Mouse (Mus musculus) megakaryocyte progenitor cell, adult 5-6 weeks (primary cell): ENCODE data around the gene Twf2. TPM values are rescaled to one million over a fixed set of nuclear protein-coding genes. Genes with fewer than 3 reads are reported as not detected.

Experiments used
- ATAC-seq: replicated peaks from 2 replicates; pipeline ENCODE4 v1.8.0; 2016; ENCODE audit warnings: mild to moderate bottlenecking, moderate TSS enrichment, inconsistent platforms; ENCODE audit not compliant: poor library complexity
- total RNA-seq, 2 experiments: library from RNA; stranded (forward) in 1 of 2; stranded (reverse) in 1 of 2; fragments of 157-497, 149-512 nt in 1 of 2; fragments of 200-1000 nt in 1 of 2; gene quantifications; 2 replicates each; pipeline versions ENCODE4 v1.2.3 to v1.2.4; 2015 to 2017

The Twf2 gene
- total RNA-seq, 2 experiments from 2014 or later: 45.1 to 80.6 TPM

DNA sequence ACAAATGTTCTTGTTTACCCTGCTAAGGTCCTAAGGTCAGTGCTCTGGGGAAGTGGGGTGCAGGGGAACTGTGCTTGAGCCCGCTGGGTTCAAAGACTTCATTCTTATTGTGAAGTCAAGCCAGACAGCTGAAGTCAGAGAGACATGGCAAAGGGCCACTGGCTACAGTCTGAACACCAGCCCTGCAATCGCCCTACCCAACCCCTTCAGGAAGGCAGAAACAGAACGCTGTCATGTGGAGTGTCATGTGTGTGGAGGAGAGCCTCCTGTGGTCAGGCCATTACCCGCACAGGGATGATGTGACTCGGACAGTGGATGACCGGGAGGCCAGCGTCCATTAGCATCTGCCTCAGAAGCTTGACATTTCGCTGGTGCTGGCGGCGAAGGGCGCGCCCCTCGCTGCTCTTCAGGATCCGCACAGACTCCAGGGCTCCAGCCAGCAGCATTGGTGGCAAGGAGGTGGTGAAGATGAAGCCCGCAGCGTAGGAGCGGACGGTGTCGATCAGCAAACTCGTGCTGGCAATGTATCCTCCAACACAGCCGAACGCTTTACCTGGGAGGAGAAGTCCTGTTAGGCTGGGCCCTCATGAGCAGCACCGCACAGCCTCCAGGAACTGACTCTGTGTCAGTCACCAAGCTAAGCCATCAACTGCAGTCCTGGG is 33.4 kb downstream of the Twf2 start:
- no peak for ATAC-seq

DNA sequence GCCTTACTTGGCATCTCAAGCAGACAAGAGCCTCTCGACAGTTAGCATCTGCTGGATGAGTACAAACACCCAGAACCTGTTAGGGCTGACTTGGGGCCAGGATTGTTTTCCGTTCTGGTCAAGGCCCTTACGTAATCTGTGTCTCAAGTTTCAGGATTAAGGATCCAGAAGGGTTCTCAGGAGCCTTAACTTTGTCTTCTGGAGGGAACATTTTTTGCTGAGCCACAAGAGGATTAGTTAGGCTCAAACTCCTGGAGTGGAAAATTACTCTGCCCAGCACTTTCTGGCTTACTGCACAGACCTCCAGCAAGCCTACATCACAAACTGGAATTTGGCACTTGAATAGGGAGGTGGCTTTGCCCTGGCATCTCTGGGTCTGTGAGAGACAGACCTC is 33.9 kb downstream of the Twf2 start:
- ATAC-seq: no peak

DNA sequence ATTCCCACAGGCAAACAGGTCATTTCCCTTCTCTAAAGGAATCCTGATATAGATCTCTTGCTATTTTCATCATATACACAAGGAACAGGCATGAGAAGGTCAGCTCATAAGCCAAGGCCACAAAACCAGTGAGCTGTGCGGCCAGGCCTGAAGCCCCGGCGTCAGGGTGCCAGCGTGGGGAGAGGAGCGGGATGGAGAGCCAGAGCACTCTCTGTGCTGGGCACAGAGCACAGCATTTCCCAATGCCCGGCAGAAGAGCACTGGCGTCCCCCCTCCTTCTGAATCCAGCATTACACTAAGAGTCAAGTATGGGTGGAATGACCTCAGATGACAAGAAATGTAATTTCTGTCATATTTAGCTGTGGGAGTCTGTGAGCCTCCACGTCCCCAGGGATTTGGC is 34.5 kb downstream of the Twf2 start:
- no peak for ATAC-seq

- ATAC-seq: no peak
Observed at GRCm38 (mm10) chr9:106237878-106238277, 35.0 kb downstream of the Twf2 start.

GRCm38 (mm10) chr9:106241541-106242164 is 38.7 kb downstream of the Twf2 start:
- ATAC-seq: no peak

GRCm38 (mm10) chr9:106242813-106243488 is 40.0 kb downstream of the Twf2 start:
- peak; percentile 51 for ATAC-seq

GRCm38 (mm10) chr9:106249550-106249949 is 46.6 kb downstream of the Twf2 start:
- ATAC-seq: no peak

DNA sequence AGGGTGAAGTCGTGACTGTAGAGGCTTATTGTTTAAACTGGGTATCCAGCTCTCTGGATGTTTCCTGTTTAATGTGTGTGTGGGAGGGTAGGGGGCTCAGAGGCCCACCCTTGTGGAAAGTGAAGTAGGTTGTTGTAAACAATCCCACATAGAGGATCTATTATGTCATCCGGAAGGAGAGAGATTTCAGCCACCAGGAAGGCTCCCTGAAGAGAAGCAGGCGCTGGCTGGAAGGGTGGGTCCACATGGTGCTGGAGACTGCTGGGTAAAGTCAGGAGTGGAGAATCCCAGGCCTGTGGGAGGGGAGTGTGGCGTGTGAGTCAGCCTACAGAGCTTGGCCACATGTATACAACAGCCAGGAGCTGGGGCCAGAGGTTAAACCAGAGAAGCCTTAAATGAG is 47.3 kb downstream of the Twf2 start:
- no peak for ATAC-seq

GRCm38 (mm10) chr9:106251066-106251465 is 48.2 kb downstream of the Twf2 start:
- ATAC-seq: no peak

DNA sequence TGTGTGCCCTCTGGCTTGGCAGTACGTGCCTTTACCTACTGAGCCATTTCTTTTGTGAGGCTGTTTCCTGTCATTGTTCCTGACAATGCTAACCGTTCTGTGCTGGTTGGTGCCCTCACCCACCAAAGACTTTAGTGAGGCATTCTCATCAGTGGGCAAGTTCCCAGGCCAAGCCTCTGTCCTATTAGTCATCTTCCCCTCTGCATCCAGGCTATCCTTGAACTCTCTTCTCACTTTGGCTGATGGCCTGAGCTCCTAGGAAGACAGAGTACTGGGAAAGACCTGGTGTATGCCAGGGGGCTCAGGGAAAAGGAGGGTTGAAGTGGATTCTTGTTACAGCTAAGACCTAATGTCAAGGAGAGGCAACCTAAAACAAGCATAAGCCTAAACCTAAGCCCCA is 51.1 kb downstream of the Twf2 start:
- no peak for ATAC-seq

- ATAC-seq: no peak
Observed at GRCm38 (mm10) chr9:106258412-106258811, 55.5 kb downstream of the Twf2 start.

DNA sequence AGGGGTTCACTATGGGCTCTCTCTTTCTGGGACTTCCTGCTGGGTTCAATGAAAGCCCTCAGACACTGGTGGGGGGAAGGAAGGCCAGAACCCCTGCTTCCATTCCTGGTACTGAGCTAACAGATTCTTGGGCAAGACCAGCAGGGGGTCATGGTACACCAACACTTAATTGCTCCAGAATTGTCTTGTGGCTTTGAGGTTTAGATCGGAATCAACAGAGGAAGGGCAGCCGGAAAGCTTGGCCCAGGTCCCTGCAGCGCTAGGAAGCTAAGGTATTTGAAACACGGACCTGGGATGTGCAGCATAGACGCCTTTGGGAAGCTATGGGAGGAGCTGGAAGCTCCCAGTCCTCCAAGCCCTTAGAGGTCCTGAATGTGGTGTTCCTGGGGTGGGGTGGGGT is 56.1 kb downstream of the Twf2 start:
- peak; percentile 65 for ATAC-seq

DNA sequence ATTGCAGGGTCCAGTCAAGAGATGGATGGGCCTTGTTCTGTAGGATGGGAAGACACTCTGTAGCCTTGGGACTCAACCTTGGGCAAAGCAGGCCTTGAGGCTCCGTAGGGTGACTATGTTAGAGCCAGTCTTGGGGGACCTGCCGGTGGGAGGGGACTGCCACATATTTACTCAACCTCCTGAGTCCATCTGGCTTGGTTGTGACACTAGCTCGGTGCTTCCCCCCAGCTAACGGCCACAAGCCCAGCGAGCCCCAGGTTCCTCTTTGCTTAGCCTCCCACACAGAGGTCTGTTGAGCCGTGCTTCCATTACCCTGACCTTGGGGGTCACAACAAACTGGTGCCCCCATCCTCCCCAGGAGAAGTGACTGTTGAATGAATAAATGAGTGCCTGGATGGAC is 58.1 kb downstream of the Twf2 start:
- peak; percentile 84 for ATAC-seq

GRCm38 (mm10) chr9:106261491-106261890 is 58.6 kb downstream of the Twf2 start:
- 0 out of 2 replicates have a peak, but pooled peaks have one; percentile 3 for ATAC-seq

DNA sequence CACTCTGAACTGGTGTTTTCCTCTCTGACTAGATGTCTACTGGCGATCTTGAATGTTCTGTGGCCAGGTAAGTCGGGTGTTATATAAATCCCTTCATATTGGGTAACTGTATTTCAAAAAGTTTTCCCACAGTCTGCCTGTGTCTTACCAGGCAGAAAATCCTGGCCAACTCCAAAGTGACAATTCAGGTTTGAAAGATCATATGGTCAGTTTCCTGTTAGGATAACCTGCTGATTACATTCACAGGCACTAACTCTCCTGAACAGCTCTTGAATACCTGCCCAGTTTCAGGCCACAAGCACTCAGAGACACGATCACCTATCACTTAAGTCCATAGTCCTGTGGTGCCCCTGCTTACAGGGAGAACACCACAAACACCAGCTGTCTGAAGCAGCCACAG is 59.2 kb downstream of the Twf2 start:
- ATAC-seq: no peak

DNA sequence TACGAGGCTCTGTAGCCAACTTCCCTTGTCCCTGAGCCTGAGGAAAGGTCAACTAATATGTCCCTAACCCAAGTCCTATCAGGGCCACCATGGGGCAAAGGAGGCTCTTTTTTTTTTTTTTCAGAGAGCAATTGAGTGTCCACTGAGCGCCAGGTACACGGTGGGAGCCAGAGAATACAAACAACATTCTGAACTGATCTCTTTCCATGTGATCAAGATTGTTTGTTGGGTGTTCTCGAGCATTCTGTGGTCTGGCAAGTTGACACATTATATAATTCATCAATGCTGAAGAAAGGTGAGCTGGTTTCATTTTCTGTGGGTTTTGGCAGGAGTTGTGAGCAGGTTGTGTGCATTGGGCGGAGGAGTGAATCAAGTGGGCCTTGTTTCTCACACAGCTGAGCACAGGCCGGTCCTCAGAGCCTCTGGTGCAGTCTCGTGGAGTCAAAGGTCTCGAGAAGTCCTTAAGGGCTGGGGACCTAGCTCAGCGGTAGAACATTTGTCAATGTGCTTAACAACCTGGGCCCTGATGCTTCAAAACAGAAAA is 60.5 kb downstream of the Twf2 start:
- no peak for ATAC-seq

Other genes with a start within 250 kb of the Twf2 start
- gene Col6a5, start 242.5 kb upstream of the Twf2 start, total RNA-seq (2015): not detected in 2 replicates
- gene Col6a5, start 242.5 kb upstream of the Twf2 start, total RNA-seq (2017): not detected in 2 replicates
- not detected in 2 replicates for gene Col6a4, start 106.3 kb upstream of the Twf2 start, total RNA-seq (2015)
- not detected in 2 replicates for gene Col6a4, start 106.3 kb upstream of the Twf2 start, total RNA-seq (2017)
- gene Glyctk, start 45.0 kb upstream of the Twf2 start, total RNA-seq (2015): 0.37 and 0.39 TPM in 2 replicates
- gene Glyctk, start 45.0 kb upstream of the Twf2 start, total RNA-seq (2017): 0.98 and 1.2 TPM in 2 replicates
- 58.1 and 58.5 TPM in 2 replicates for gene Wdr82, start 32.2 kb upstream of the Twf2 start, total RNA-seq (2015)
- 63.6 and 72.5 TPM in 2 replicates for gene Wdr82, start 32.2 kb upstream of the Twf2 start, total RNA-seq (2017)
- gene Ppm1m, start 3.4 kb upstream of the Twf2 start, total RNA-seq (2015): 14.3 and 16.9 TPM in 2 replicates
- 15.5 and 23.7 TPM in 2 replicates for gene Ppm1m, start 3.4 kb upstream of the Twf2 start, total RNA-seq (2017)
- 2.2 and 4.5 TPM in 2 replicates for gene Tlr9, start 19.5 kb downstream of the Twf2 start, total RNA-seq (2015)
- 0.37 and 0.46 TPM in 2 replicates for gene Tlr9, start 19.5 kb downstream of the Twf2 start, total RNA-seq (2017)
- 559 and 576 TPM in 2 replicates for gene Alas1, start 45.5 kb downstream of the Twf2 start, total RNA-seq (2015)
- 961 and 988 TPM in 2 replicates for gene Alas1, start 45.5 kb downstream of the Twf2 start, total RNA-seq (2017)
- gene Poc1a, start 78.0 kb downstream of the Twf2 start, total RNA-seq (2015): 38.9 and 50.1 TPM in 2 replicates
- 33.2 and 43.8 TPM in 2 replicates for gene Poc1a, start 78.0 kb downstream of the Twf2 start, total RNA-seq (2017)
- gene Dusp7, start 165.5 kb downstream of the Twf2 start, total RNA-seq (2015): 31.6 and 41.9 TPM in 2 replicates
- gene Dusp7, start 165.5 kb downstream of the Twf2 start, total RNA-seq (2017): 10.8 and 15.0 TPM in 2 replicates
- 3,403 and 3,618 TPM in 2 replicates for gene Rpl29, start 226.3 kb downstream of the Twf2 start, total RNA-seq (2015)
- 1,606 and 1,752 TPM in 2 replicates for gene Rpl29, start 226.3 kb downstream of the Twf2 start, total RNA-seq (2017)
- gene Acy1, start 235.2 kb downstream of the Twf2 start, total RNA-seq (2015): 13.7 TPM in 2 replicates
- gene Acy1, start 235.2 kb downstream of the Twf2 start, total RNA-seq (2017): 27.2 and 31.3 TPM in 2 replicates
- gene Abhd14b, start 244.4 kb downstream of the Twf2 start, total RNA-seq (2015): 15.8 and 19.1 TPM in 2 replicates
- gene Abhd14b, start 244.4 kb downstream of the Twf2 start, total RNA-seq (2017): 8.4 and 11.7 TPM in 2 replicates
- gene Abhd14a, start 244.6 kb downstream of the Twf2 start, total RNA-seq (2015): 21.3 and 23.4 TPM in 2 replicates
- 27.3 and 30.2 TPM in 2 replicates for gene Abhd14a, start 244.6 kb downstream of the Twf2 start, total RNA-seq (2017)